Mouse (Mus musculus): ENCODE results near the gene Slc2a5. TPM values are rescaled to one million over a fixed set of nuclear protein-coding genes. Genes with fewer than 3 reads are reported as not detected.

The Slc2a5 gene
- polyA plus RNA-seq, 1 experiment from 2014 or later = 2.3 TPM

DNA sequence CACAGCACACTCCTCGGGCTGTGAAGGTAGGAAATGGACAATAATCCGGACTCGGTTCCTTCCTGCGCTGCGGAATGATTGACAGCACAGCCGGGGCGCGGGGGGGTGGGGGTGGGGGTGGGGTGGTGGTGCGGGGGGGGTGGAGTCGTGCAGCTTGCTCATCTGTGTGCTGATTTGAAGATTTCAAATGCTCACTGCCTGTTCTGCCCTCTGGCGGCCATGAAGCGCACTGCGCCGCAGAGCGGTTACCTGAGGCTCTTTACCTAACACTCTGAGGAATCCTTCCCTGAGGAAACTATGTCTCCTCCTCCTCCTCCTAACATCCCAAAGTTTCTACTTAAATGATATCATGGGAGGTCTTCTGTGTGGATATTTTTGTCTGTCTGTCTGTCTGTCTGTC is 6.2 kb upstream of the Slc2a5 start:
- H3K9ac ChIP-seq (ENCODE audit: low read length) = no peak overlapping the region
- no peak overlapping the region for H3K27ac ChIP-seq (ENCODE audit: low read depth, low read length)
- H3K4me2 ChIP-seq (ENCODE audit: low read length) = 0 out of 2 replicates have a peak overlapping the region, but pooled peaks have one; percentile 15
- 7% methylated on average over 15 of the region's 15 CpGs for WGBS
- no peaks in the 10 kb centered on the region for H3K9me3 ChIP-seq (replicated peaks; ENCODE audit: control insufficient read depth, low read length)
- DNase-seq (ENCODE audit: low spot score) (peak; percentile 63), ATAC-seq (peak; percentile 34)
- H3K27me3 ChIP-seq (replicated peaks; ENCODE audit: control insufficient read depth, insufficient read depth, low read length) = no peaks in the 10 kb centered on the region
- no peak overlapping the region for H3K4me3 ChIP-seq (ENCODE audit: low read depth, low read length)
- H3K36me3 ChIP-seq (ENCODE audit: control insufficient read depth, insufficient read depth, low read length) = no peaks in the 10 kb centered on the region
- no peaks in the 10 kb centered on the region for H3K4me1 ChIP-seq (ENCODE audit: control insufficient read depth, insufficient read depth, low read length)

DNA sequence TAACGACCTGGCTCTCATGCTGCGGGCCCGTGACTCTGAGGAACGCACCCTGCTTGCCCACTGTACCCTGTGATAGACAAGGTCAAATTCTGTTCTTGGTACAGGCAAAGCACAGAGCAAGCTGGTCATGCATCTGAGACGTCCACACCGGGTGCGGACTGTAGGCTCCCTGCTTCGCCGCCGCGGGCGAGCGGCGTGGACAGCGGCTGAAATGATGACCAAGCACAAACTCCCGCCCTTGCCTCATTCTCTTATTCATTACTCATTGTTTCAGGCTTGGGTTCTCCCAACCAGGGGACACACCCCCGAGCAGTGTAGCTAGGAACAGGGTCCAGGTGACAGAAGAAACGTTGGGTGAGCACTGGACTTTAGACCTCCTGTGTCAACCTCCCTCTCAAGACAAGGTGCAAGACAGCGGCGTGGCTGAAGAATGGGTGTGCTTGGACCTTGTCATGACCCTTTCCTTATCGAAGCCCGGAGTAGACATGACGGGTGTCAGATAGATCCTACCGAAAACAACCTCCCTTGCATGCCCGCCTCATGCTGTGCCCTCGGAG is 4.5 kb upstream of the Slc2a5 start:
- 92% methylated on average over 26 of the region's 26 CpGs for WGBS
- no peak for ATAC-seq
- no peak for DNase-seq (ENCODE audit: low spot score)

DNA sequence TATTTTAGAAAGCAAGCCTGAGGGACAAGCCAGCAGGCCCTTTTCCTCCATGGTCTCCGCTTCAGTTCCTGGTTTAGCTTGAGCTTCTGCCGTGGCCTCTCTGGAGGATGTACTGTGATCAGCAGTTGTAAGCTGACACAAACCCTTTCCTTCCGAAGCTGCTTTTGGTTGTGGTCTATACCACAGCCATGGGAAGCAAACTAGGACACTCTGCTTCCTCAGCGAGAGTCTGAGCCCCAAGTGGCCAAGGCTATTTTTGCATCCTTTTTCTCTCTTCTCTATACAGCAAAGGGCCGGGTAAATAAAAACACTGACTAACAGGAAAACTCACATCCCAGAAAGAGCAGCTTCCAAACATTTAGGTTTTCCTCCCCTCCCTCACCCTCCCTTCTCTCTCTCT is 1.8 kb upstream of the Slc2a5 start:
- H3K27ac ChIP-seq (ENCODE audit: low read depth, low read length) = no peak overlapping the region

More for the DNA sequence above, 4.5 kb upstream of the Slc2a5 start:
- no peak overlapping the region for H3K4me3 ChIP-seq (ENCODE audit: low read depth, low read length)
- H3K9me3 ChIP-seq (replicated peaks; ENCODE audit: control insufficient read depth, low read length) = no peaks in the 10 kb centered on the region
- no peaks in the 10 kb centered on the region for H3K27me3 ChIP-seq (replicated peaks; ENCODE audit: control insufficient read depth, insufficient read depth, low read length)
- no peak overlapping the region for H3K27ac ChIP-seq (ENCODE audit: low read depth, low read length)
- no peak overlapping the region for H3K9ac ChIP-seq (ENCODE audit: low read length)
- no peak overlapping the region for H3K4me2 ChIP-seq (ENCODE audit: low read length)
- no peaks in the 10 kb centered on the region for H3K36me3 ChIP-seq (ENCODE audit: control insufficient read depth, insufficient read depth, low read length)
- H3K4me1 ChIP-seq (ENCODE audit: control insufficient read depth, insufficient read depth, low read length) = 0 out of 2 replicates have a peak, but pooled peaks cover 4% of the 10 kb centered on the region

DNA sequence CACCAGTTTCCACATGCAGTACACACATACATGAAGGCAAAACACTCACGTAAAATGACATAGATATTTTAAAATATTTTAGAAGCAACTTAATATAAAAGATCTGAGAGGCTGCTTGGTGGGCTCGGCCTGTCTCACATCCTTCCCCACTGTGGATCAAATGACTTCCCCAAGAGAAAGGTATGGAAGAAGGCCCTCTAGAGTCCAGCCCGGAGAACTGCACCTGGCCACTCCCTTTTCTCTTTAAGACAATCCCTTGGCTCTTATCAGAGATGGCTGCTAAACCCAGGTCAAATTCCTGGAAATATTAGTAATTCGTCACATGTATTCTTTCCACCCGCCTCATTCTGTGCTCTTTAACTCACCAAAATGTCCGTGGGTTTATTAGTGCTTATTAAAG is 920 bp upstream of the Slc2a5 start:
- no peaks in the 10 kb centered on the region for H3K9me3 ChIP-seq (replicated peaks; ENCODE audit: control insufficient read depth, low read length)
- H3K27me3 ChIP-seq (replicated peaks; ENCODE audit: control insufficient read depth, insufficient read depth, low read length) = no peaks in the 10 kb centered on the region
- no peak overlapping the region for H3K9ac ChIP-seq (ENCODE audit: low read length)
- ATAC-seq (no peak), DNase-seq (ENCODE audit: low spot score) (no peak)
- no peaks in the 10 kb centered on the region for H3K36me3 ChIP-seq (ENCODE audit: control insufficient read depth, insufficient read depth, low read length)
- 0 out of 2 replicates have a peak, but pooled peaks cover 4% of the 10 kb centered on the region for H3K4me1 ChIP-seq (ENCODE audit: control insufficient read depth, insufficient read depth, low read length)
- no peak overlapping the region for H3K4me2 ChIP-seq (ENCODE audit: low read length)
- WGBS = 66% methylated on average over 6 of the region's 6 CpGs
- no peak overlapping the region for H3K4me3 ChIP-seq (ENCODE audit: low read depth, low read length)
- no peak overlapping the region for H3K27ac ChIP-seq (ENCODE audit: low read depth, low read length)

More for the DNA sequence above, 1.8 kb upstream of the Slc2a5 start:
- DNase-seq (ENCODE audit: low spot score) (peak; percentile 28), ATAC-seq (no peak)
- H3K9me3 ChIP-seq (replicated peaks; ENCODE audit: control insufficient read depth, low read length) = no peaks in the 10 kb centered on the region
- no peak overlapping the region for H3K9ac ChIP-seq (ENCODE audit: low read length)
- 57% methylated on average over 5 of the region's 5 CpGs for WGBS
- no peaks in the 10 kb centered on the region for H3K36me3 ChIP-seq (ENCODE audit: control insufficient read depth, insufficient read depth, low read length)
- no peak overlapping the region for H3K4me2 ChIP-seq (ENCODE audit: low read length)
- no peak overlapping the region for H3K4me3 ChIP-seq (ENCODE audit: low read depth, low read length)
- H3K27me3 ChIP-seq (replicated peaks; ENCODE audit: control insufficient read depth, insufficient read depth, low read length) = no peaks in the 10 kb centered on the region
- H3K4me1 ChIP-seq (ENCODE audit: control insufficient read depth, insufficient read depth, low read length) = 0 out of 2 replicates have a peak, but pooled peaks cover 4% of the 10 kb centered on the region

DNA sequence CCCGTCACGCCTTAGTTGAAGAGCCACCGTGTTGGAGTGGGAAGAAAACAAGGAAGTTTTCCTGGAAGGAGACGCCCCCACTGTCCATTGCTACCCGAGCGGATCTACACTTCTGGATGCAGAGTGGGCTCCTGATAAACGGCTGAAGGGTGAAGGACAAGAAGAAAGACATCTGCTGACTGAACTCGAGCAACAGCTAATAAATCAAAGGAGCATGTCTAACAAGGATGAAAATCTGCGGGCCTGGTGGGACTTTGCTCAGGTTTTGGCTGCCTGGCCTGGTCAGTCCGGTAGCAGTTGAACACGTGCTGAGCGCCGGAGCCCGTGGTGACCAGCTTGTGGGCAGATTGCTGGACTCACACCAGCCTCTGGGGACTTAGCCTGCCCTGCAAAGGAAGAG is 557 bp downstream of the Slc2a5 start:
- no peak overlapping the region for H3K4me3 ChIP-seq (ENCODE audit: low read depth, low read length)

DNA sequence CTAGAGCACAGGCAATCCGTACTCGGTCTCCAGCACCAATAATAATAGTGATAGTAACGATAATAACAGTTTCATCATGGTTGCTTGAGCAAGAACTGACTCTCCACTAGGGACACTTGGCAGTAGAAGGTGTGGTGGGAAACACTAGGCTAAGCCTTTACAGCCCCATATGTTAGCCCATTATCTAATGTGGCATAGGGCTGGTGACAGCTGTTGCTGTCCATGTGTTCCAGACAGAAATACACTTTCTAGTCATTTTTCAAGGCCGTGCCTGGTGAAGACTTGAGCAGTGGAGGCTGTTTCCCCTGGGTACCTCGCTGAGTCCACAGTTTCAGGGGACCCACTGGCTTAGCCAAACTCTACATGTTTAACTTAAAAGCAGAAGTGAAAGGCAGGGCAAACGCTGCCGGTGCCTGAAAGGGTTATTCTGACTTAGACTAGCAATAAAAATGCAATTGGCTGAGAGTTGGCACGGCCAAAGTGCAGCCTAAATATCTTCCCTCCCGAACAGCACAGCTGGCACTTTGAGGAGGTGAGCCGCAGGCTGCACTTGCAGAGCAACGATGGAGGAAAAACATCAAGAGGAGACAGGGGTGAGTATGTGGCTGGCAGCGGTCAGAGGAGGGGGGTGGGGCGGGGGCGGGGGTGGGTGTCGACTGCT is 1.2 kb downstream of the Slc2a5 start:
- WGBS = 54% methylated on average over 15 of the region's 15 CpGs
- DNase-seq (ENCODE audit: low spot score) = peak; percentile 53

More for the DNA sequence above, 557 bp downstream of the Slc2a5 start:
- H3K36me3 ChIP-seq (ENCODE audit: control insufficient read depth, insufficient read depth, low read length) = no peaks in the 10 kb centered on the region
- 0 out of 2 replicates have a peak, but pooled peaks cover 4% of the 10 kb centered on the region for H3K4me1 ChIP-seq (ENCODE audit: control insufficient read depth, insufficient read depth, low read length)
- H3K9ac ChIP-seq (ENCODE audit: low read length) = no peak overlapping the region
- no peak for DNase-seq (ENCODE audit: low spot score)
- H3K27ac ChIP-seq (ENCODE audit: low read depth, low read length) = no peak overlapping the region
- no peaks in the 10 kb centered on the region for H3K9me3 ChIP-seq (replicated peaks; ENCODE audit: control insufficient read depth, low read length)
- 70% methylated on average over 14 of the region's 14 CpGs for WGBS
- H3K4me2 ChIP-seq (ENCODE audit: low read length) = peak overlapping the region; percentile 34; the same call in 1 of the 2 replicates
- no peaks in the 10 kb centered on the region for H3K27me3 ChIP-seq (replicated peaks; ENCODE audit: control insufficient read depth, insufficient read depth, low read length)
- no peak for ATAC-seq

DNA sequence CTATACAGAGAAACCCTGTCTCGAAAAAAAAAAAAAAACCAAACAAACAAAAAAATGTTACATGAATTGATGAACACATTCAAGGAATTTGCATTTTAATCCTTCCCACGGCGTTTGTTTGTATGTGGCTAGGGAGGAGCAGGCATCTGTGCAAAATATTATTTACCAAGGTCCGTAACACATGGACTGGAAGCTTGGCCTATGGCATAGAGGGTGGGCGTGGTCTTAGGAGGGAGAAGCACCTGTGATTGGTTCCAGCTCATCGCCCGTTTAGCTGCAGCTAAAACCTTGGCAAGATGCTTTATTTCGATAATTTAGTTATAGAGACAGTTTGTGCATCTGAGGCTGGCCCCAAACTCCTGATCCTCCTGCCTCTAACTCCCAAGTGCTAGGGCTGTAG is 2.3 kb downstream of the Slc2a5 start:
- WGBS = 76% methylated on average over 8 of the region's 8 CpGs

More for the DNA sequence above, 1.2 kb downstream of the Slc2a5 start:
- Histone ChIP-seq H3K9ac (ENCODE audit: low read length) (no peak overlapping the region), H3K4me3 (ENCODE audit: low read depth, low read length) (no peak overlapping the region), H3K4me1 (ENCODE audit: control insufficient read depth, insufficient read depth, low read length) (0 out of 2 replicates have a peak, but pooled peaks cover 4% of the 10 kb centered on the region), H3K9me3 (replicated peaks; ENCODE audit: control insufficient read depth, low read length) (no peaks in the 10 kb centered on the region), H3K36me3 (ENCODE audit: control insufficient read depth, insufficient read depth, low read length) (no peaks in the 10 kb centered on the region), H3K4me2 (ENCODE audit: low read length) (no peak overlapping the region), H3K27ac (ENCODE audit: low read depth, low read length) (no peak overlapping the region), H3K27me3 (replicated peaks; ENCODE audit: control insufficient read depth, insufficient read depth, low read length) (no peaks in the 10 kb centered on the region)
- peak; percentile 70; the same call in 1 of the 2 replicates for ATAC-seq

DNA sequence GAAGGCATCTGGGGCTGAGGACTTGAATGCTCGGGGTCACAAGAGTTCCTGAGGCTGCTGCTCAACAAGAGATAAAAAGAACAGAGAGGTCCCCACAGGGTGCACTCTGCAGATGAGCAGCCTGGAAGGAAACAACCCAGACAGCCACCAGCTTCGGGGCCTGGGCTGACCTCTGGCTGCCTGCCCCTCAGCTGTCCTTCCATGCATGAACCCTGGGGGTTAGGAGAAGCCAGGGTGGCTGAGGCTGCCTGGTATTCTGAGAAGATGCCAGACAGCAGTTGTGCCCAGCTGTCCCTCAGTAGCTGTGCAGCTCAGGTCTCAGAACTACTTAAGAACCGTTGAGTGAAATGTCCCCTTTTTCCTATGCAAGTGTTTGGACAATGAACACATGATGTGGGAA is 3.4 kb downstream of the Slc2a5 start:
- Histone ChIP-seq H3K36me3 (ENCODE audit: control insufficient read depth, insufficient read depth, low read length) (no peaks in the 10 kb centered on the region), H3K9me3 (replicated peaks; ENCODE audit: control insufficient read depth, low read length) (no peaks in the 10 kb centered on the region), H3K4me2 (ENCODE audit: low read length) (no peak overlapping the region), H3K9ac (ENCODE audit: low read length) (no peak overlapping the region), H3K4me3 (ENCODE audit: low read depth, low read length) (no peak overlapping the region), H3K4me1 (ENCODE audit: control insufficient read depth, insufficient read depth, low read length) (0 out of 2 replicates have a peak, but pooled peaks cover 4% of the 10 kb centered on the region), H3K27ac (ENCODE audit: low read depth, low read length) (no peak overlapping the region), H3K27me3 (replicated peaks; ENCODE audit: control insufficient read depth, insufficient read depth, low read length) (no peaks in the 10 kb centered on the region)
- DNase-seq (ENCODE audit: low spot score) (no peak), ATAC-seq (no peak)
- WGBS = 75% methylated on average over 3 of the region's 3 CpGs

More for the DNA sequence above, 2.3 kb downstream of the Slc2a5 start:
- Histone ChIP-seq H3K9ac (ENCODE audit: low read length) (no peak overlapping the region), H3K4me3 (ENCODE audit: low read depth, low read length) (no peak overlapping the region), H3K4me1 (ENCODE audit: control insufficient read depth, insufficient read depth, low read length) (0 out of 2 replicates have a peak, but pooled peaks cover 4% of the 10 kb centered on the region), H3K9me3 (replicated peaks; ENCODE audit: control insufficient read depth, low read length) (no peaks in the 10 kb centered on the region), H3K27me3 (replicated peaks; ENCODE audit: control insufficient read depth, insufficient read depth, low read length) (no peaks in the 10 kb centered on the region), H3K27ac (ENCODE audit: low read depth, low read length) (no peak overlapping the region), H3K4me2 (ENCODE audit: low read length) (no peak overlapping the region), H3K36me3 (ENCODE audit: control insufficient read depth, insufficient read depth, low read length) (no peaks in the 10 kb centered on the region)
- DNase-seq (ENCODE audit: low spot score) (no peak), ATAC-seq (no peak)

DNA sequence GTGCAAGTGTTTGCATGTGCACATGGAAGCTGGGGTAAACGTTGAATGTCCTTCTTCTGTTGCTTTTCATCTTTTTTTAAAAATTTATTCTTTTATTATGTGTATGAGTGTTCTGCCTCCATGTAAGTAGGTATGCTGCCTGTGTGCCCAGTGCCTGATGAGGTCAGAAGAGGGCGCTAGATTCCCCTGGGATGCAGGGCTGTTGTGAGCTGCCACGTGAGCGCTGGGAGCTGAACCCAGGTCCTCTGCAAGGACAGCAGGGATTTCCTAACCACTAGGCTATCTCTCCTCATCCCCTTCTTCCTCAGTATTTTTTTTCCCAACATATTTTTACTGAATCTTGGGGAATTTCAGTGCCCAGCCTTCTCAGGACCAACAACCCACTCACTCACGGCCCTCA is 7.3 kb downstream of the Slc2a5 start:
- H3K36me3 ChIP-seq (ENCODE audit: control insufficient read depth, insufficient read depth, low read length) = no peaks in the 10 kb centered on the region
- H3K9me3 ChIP-seq (replicated peaks; ENCODE audit: control insufficient read depth, low read length) = no peaks in the 10 kb centered on the region
- H3K4me3 ChIP-seq (ENCODE audit: low read depth, low read length) = no peak overlapping the region
- no peaks in the 10 kb centered on the region for H3K4me1 ChIP-seq (ENCODE audit: control insufficient read depth, insufficient read depth, low read length)
- no peaks in the 10 kb centered on the region for H3K27me3 ChIP-seq (replicated peaks; ENCODE audit: control insufficient read depth, insufficient read depth, low read length)
- DNase-seq (ENCODE audit: low spot score) (no peak), ATAC-seq (no peak)
- H3K4me2 ChIP-seq (ENCODE audit: low read length) = no peak overlapping the region
- no peak overlapping the region for H3K9ac ChIP-seq (ENCODE audit: low read length)
- 87% methylated on average over 5 of the region's 5 CpGs for WGBS
- no peak overlapping the region for H3K27ac ChIP-seq (ENCODE audit: low read depth, low read length)
